Mouse (Mus musculus): ENCODE measurements around the gene Fam71a. TPM values are rescaled to one million over a fixed set of nuclear protein-coding genes. Genes with fewer than 3 reads are reported as not detected.
"Not testable (repeated sequence)": the region's sequence is repeated elsewhere in the genome, so short reads cannot be mapped to it uniquely, and the experiment has no call there.

Gene Fam71a
- polyA plus RNA-seq, 2 experiments: not detected

DNA sequence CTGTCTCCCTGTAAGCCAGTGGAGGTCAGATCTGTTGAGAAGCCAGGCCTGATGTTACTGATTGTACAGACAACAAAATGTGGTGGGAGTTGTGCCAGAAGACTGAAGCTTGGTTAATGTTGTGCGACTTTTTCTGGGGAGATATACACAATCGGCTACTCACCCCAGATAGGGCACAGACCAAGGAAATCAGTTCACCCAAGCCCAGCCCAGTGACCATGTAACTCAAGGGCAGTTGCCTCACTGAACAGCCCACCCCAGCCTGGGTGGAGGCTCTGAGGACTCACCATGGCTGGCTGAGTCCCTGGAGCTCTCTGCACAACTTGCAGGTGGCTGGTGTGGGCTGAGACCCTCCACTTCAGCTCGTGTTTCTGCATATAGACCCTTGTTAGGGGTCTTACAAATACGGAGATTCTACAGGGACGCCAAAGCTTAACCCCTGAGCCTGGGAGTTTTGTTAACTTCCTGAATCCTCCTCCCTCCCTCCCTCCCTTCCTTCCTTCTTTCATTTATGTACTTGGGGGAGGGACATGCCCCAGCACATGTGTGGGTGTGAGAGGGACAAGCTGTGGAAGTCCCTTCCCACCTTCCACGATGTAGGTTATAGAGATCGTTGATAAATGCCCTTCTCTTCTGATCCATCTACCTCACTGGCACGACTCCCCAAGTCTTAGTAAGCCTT lies 13.6 kb downstream of the Fam71a start:
- DNase-seq (ENCODE audit: low spot score): no peak
- WGBS: 69% methylated on average over 8 of the region's 8 CpGs
- no peak overlapping the region for H3K9ac ChIP-seq (ENCODE audit: low read depth, low read length, severe bottlenecking)
- ATAC-seq (ENCODE audit: low FRiP score, low read depth): no peak
- H3K4me2 ChIP-seq (replicated peaks; ENCODE audit: low read depth, low read length, severe bottlenecking): no peak overlapping the region
- H3K9me3 ChIP-seq (ENCODE audit: control insufficient read depth, low read length): no peaks in the 10 kb centered on the region
- TF ChIP-seq POLR2A (IDR thresholded peaks at IDR 0.05; ENCODE audit: borderline replicate concordance, extremely low read depth, insufficient read depth, insufficient read length): no peak
- H3K27me3 ChIP-seq (ENCODE audit: control insufficient read depth, insufficient read depth, low read length): no peaks in the 10 kb centered on the region
- H3K27ac ChIP-seq (replicated peaks; ENCODE audit: low read depth, low read length): no peak overlapping the region
- no peaks in the 10 kb centered on the region for H3K36me3 ChIP-seq (ENCODE audit: control insufficient read depth, insufficient read depth, low read length)
- H3K4me3 ChIP-seq (replicated peaks; ENCODE audit: low read length): no peak overlapping the region
- no peaks in the 10 kb centered on the region for H3K4me1 ChIP-seq (ENCODE audit: control insufficient read depth, insufficient read depth, low read length)

DNA sequence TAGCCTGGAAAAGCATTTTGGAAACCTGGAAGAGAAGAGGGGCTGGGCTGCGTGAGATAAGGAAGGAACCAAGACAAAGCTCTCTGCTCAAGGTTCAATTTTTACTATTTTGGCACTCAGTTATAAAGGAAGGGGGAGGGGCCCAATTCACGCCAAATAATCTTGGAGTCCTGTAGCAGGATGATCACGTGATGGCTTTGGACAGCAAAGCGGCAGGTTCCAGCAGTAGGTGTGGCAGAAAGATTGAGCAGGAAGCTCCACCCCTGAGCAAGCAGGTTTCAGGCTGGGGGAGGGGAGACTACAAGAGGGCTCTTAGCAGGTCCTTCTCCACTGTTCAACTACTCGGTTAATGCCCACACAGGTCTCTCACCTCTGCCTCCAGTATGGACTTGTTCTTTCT lies 15.1 kb downstream of the Fam71a start:
- H3K9me3 ChIP-seq (ENCODE audit: control insufficient read depth, low read length); H3K27me3 ChIP-seq (ENCODE audit: control insufficient read depth, insufficient read depth, low read length); H3K4me2 ChIP-seq (replicated peaks; ENCODE audit: low read depth, low read length, severe bottlenecking); H3K27ac ChIP-seq (replicated peaks; ENCODE audit: low read depth, low read length); H3K9ac ChIP-seq (ENCODE audit: low read depth, low read length, severe bottlenecking); H3K4me3 ChIP-seq (replicated peaks; ENCODE audit: low read length); H3K36me3 ChIP-seq (ENCODE audit: control insufficient read depth, insufficient read depth, low read length); ATAC-seq (ENCODE audit: low FRiP score, low read depth); H3K4me1 ChIP-seq (ENCODE audit: control insufficient read depth, insufficient read depth, low read length); DNase-seq (ENCODE audit: low spot score): not testable (repeated sequence)
- 86% methylated on average over 5 of the region's 5 CpGs for WGBS

- no peak overlapping the region for H3K4me3 ChIP-seq (replicated peaks; ENCODE audit: low read length)
- no peak overlapping the region for H3K27ac ChIP-seq (replicated peaks; ENCODE audit: low read depth, low read length)
- H3K9ac ChIP-seq (ENCODE audit: low read depth, low read length, severe bottlenecking): no peak overlapping the region
- TF ChIP-seq POLR2A (IDR thresholded peaks at IDR 0.05; ENCODE audit: borderline replicate concordance, extremely low read depth, insufficient read depth, insufficient read length): no peak
- WGBS: 80% methylated on average over 8 of the region's 8 CpGs
- no peaks in the 10 kb centered on the region for H3K36me3 ChIP-seq (ENCODE audit: control insufficient read depth, insufficient read depth, low read length)
- ATAC-seq (ENCODE audit: low FRiP score, low read depth): no peak
- no peak overlapping the region for H3K4me2 ChIP-seq (replicated peaks; ENCODE audit: low read depth, low read length, severe bottlenecking)
- H3K9me3 ChIP-seq (ENCODE audit: control insufficient read depth, low read length): no peaks in the 10 kb centered on the region
- DNase-seq (ENCODE audit: low spot score): no peak
- H3K4me1 ChIP-seq (ENCODE audit: control insufficient read depth, insufficient read depth, low read length): no peaks in the 10 kb centered on the region
- H3K27me3 ChIP-seq (ENCODE audit: control insufficient read depth, insufficient read depth, low read length): no peaks in the 10 kb centered on the region
Observed at GRCm38 (mm10) chr1:191140983-191141382, 23.6 kb downstream of the Fam71a start.

DNA sequence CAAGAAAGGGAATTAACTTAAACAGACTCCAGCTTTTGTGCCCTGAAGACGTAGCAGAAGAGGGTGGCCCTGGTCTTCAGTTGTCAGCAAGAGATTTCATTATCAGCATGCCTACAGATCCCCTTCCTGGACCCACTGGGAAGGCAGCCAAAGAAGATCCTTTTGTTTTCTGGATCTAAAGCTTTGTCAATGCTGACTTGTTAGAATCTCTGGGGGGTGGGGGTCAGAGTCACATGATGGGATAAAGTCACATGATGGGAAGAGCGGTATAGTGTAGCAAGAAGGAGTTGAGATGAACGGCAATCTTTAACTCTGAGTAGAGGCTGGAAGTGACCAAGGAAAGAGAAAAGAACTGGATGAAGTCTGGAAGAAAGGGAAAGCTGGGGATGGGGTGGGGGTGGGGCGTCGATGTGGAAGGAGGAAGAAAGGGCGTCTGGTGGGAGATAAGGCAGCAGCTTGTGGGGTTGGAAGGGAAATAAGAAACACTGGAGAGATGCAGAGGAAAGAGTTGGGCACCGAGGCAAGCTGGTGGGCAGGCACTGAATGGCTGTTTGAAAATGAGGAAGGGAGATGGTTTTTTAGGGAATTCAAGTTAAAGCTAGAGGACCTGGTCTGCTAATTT lies 25.6 kb downstream of the Fam71a start:
- DNase-seq (ENCODE audit: low spot score) (no peak), ATAC-seq (ENCODE audit: low FRiP score, low read depth) (no peak)
- H3K27ac ChIP-seq (replicated peaks; ENCODE audit: low read depth, low read length): no peak overlapping the region
- no peaks in the 10 kb centered on the region for H3K36me3 ChIP-seq (ENCODE audit: control insufficient read depth, insufficient read depth, low read length)
- WGBS: 71% methylated on average over 7 of the region's 7 CpGs
- no peak for TF ChIP-seq POLR2A (IDR thresholded peaks at IDR 0.05; ENCODE audit: borderline replicate concordance, extremely low read depth, insufficient read depth, insufficient read length)
- H3K9ac ChIP-seq (ENCODE audit: low read depth, low read length, severe bottlenecking): no peak overlapping the region
- no peak overlapping the region for H3K4me3 ChIP-seq (replicated peaks; ENCODE audit: low read length)
- no peak overlapping the region for H3K4me2 ChIP-seq (replicated peaks; ENCODE audit: low read depth, low read length, severe bottlenecking)
- H3K4me1 ChIP-seq (ENCODE audit: control insufficient read depth, insufficient read depth, low read length): no peaks in the 10 kb centered on the region
- no peaks in the 10 kb centered on the region for H3K27me3 ChIP-seq (ENCODE audit: control insufficient read depth, insufficient read depth, low read length)
- H3K9me3 ChIP-seq (ENCODE audit: control insufficient read depth, low read length): no peaks in the 10 kb centered on the region

GRCm38 (mm10) chr1:191138436-191138835 lies 26.2 kb downstream of the Fam71a start:
- H3K4me2 ChIP-seq (replicated peaks; ENCODE audit: low read depth, low read length, severe bottlenecking): no peak overlapping the region
- no peak overlapping the region for H3K4me3 ChIP-seq (replicated peaks; ENCODE audit: low read length)
- H3K4me1 ChIP-seq (ENCODE audit: control insufficient read depth, insufficient read depth, low read length): no peaks in the 10 kb centered on the region
- no peaks in the 10 kb centered on the region for H3K27me3 ChIP-seq (ENCODE audit: control insufficient read depth, insufficient read depth, low read length)
- ATAC-seq (ENCODE audit: low FRiP score, low read depth): no peak
- no peak overlapping the region for H3K27ac ChIP-seq (replicated peaks; ENCODE audit: low read depth, low read length)
- no peak overlapping the region for H3K9ac ChIP-seq (ENCODE audit: low read depth, low read length, severe bottlenecking)
- WGBS: 84% methylated on average over 4 of the region's 4 CpGs
- DNase-seq (ENCODE audit: low spot score): no peak
- TF ChIP-seq POLR2A (IDR thresholded peaks at IDR 0.05; ENCODE audit: borderline replicate concordance, extremely low read depth, insufficient read depth, insufficient read length): no peak
- no peaks in the 10 kb centered on the region for H3K9me3 ChIP-seq (ENCODE audit: control insufficient read depth, low read length)
- H3K36me3 ChIP-seq (ENCODE audit: control insufficient read depth, insufficient read depth, low read length): no peaks in the 10 kb centered on the region
